Mouse (Mus musculus) neural tube, embryonic 11.5 days (tissue): ENCODE data around the gene Acmsd. TPM values are rescaled to one million over a fixed set of nuclear protein-coding genes. Genes with fewer than 3 reads are reported as not detected.

Experiments
- ATAC-seq: fragments of 200-750 bp; cut with Nextera tagmentation; 2 replicates; pipeline ENCODE4 v1.8.0; 2017; ENCODE audit warnings: moderate number of reproducible peaks, mild to moderate bottlenecking, moderate TSS enrichment, moderate library complexity; ENCODE audit not compliant: insufficient read depth, low FRiP score, low TSS enrichment
- DNase-seq: peaks from one replicate; pipeline ENCODE4 v3.0.0-alpha.2; 2015; ENCODE audit warnings: low spot score
- H3K27ac ChIP-seq: fragments of 300-500 bp; sonication (generic); 2 replicates; pipeline ENCODE4 v1.5.1; 2014; ENCODE audit warnings: low read depth, mild to moderate bottlenecking, low read length
- H3K27me3 ChIP-seq: fragments of 300-500 bp; sonication (generic); 2 replicates; pipeline ENCODE4 v1.6.1; 2014; ENCODE audit warnings: mild to moderate bottlenecking, low read length, mixed read lengths; ENCODE audit not compliant: control insufficient read depth, insufficient read depth
- H3K36me3 ChIP-seq: fragments of 300-500 bp; sonication (generic); 2 replicates; pipeline ENCODE4 v1.6.1; 2014; ENCODE audit warnings: mild to moderate bottlenecking, low read length, moderate library complexity, mixed read lengths; ENCODE audit not compliant: control insufficient read depth, insufficient read depth
- H3K4me1 ChIP-seq: fragments of 300-500 bp; sonication (generic); 2 replicates; pipeline ENCODE4 v1.6.1; 2014; ENCODE audit warnings: low read length, mixed read lengths; ENCODE audit not compliant: control insufficient read depth, insufficient read depth
- H3K4me2 ChIP-seq: fragments of 300-500 bp; sonication (generic); 2 replicates; pipeline ENCODE4 v1.6.1; 2014; ENCODE audit warnings: low read depth, mild to moderate bottlenecking, moderate library complexity
- H3K4me3 ChIP-seq: fragments of 300-500 bp; sonication (generic); 2 replicates; pipeline ENCODE4 v1.5.1; 2014; ENCODE audit warnings: low read depth, low read length
- H3K9ac ChIP-seq: fragments of 300-500 bp; sonication (generic); 2 replicates; pipeline ENCODE4 v1.6.1; 2014; ENCODE audit warnings: mild to moderate bottlenecking, low read length
- H3K9me3 ChIP-seq: fragments of 300-500 bp; sonication (generic); 2 replicates; pipeline ENCODE4 v1.6.1; 2016; ENCODE audit warnings: low read length; ENCODE audit not compliant: control insufficient read depth
- WGBS: fragments of 180-500 bp; shearing (Covaris S2); extraction: QIAGEN DNeasy Blood & Tissue Kit; methylation state at CpG from one replicate; pipeline ENCODE4 v1.1.7; 2014; 5-methylcytosine and 5-hydroxymethylcytosine counted together
- polyA plus RNA-seq: library from polyadenylated mRNA; unstranded; fragments of >200 nt; fragmentation: Nextera tagmentation; extraction: Ambion mirVana; gene quantifications from 2 replicates; pipeline ENCODE4 v1.2.1, GENCODE M21; 2014

The Acmsd gene
- polyA plus RNA-seq = 0.15 and 0.26 TPM in 2 replicates

DNA sequence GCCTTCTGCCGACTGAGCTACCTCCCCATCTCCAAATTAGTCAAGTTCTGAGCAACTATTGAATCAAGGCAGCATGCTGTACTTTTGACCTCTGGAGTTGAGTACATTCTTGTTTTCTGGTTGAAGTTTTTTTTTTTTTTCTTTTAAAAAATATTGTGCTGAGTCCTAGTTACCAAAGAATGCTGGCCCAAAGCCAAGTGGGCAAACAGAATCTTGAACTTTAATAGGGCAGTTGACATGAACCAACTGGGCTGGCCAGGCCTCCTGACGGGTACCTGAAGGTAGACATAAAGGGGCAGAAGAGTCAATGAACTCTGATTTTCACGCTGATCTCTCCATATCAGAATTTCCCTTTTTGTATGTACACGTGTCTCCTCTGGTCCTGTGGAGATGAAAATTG lies at the start of gene Acmsd:
Gene Acmsd, plus strand, starts transcription at position 318 of the 400 bp plus-strand sequence.
- WGBS = 94% methylated on average over 4 of the region's 4 CpGs
- Histone ChIP-seq H3K36me3 (no peaks in the 10 kb centered on the region), H3K27me3 (no peaks in the 10 kb centered on the region), H3K4me1 (no peaks in the 10 kb centered on the region), H3K9me3 (no peaks in the 10 kb centered on the region), H3K9ac (no peak within 1 kb of the TSS), H3K4me2 (no peak within 1 kb of the TSS), H3K4me3 (no peak within 1 kb of the TSS), H3K27ac (no peak within 1 kb of the TSS)
- DNase-seq (no peak), ATAC-seq (no peak)

DNA sequence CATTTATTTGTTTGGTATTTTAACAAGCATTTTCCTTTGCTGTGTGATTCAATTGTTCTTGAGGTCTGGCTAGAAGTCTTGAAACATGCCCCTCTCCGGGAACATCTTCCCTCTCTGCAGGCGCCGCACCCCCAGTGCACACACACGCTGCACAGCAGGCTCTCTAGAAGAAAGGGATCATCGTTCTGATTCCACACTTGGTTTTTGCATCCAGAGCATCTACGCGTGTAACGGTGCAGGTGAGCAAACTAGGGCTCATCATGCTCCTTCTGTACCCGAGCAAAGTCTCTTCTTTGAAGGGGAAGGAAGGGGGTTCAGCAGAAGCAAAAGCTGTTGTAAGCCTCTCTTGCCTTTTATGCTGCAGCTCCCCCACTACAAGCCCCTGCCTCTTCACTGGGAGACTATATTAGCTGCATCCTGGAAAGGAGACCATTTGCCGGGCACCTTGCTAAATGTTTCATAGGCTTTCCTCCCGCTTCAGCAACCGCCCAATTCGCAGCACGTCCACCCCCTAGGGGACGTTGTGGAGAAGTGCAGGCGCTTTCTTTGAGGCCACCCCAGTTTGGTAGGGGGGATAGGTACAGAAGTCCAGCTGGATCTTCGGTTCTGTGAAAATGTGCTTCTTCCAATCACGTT lies 49.6 kb upstream of the Acmsd start, which contains the start of gene Tmem163:
Gene Tmem163, minus strand, starts transcription at position 51 of the 636 bp plus-strand sequence.
- 17% methylated on average over 18 of the region's 18 CpGs for WGBS
- ATAC-seq (peak; percentile 37; the same call in 1 of the 2 replicates), DNase-seq (peak; percentile 79)
- Histone ChIP-seq H3K9me3 (no peaks in the 10 kb centered on the region), H3K9ac (no peak within 1 kb of the TSS), H3K4me2 (peak within 1 kb of the TSS; percentile 80), H3K27me3 (peaks cover 50% of the 10 kb centered on the region), H3K36me3 (no peaks in the 10 kb centered on the region), H3K27ac (peak within 1 kb of the TSS; percentile 29; the same call in 1 of the 2 replicates), H3K4me3 (peak within 1 kb of the TSS; percentile 49; the same call in 1 of the 2 replicates), H3K4me1 (peaks cover 13% of the 10 kb centered on the region)

GRCm38 (mm10) chr1:127696533-127696932 lies 32.7 kb upstream of the Acmsd start:
- H3K9me3 ChIP-seq = no peaks in the 10 kb centered on the region
- WGBS = 24% methylated on average over 2 of the region's 2 CpGs
- H3K36me3 ChIP-seq = no peaks in the 10 kb centered on the region
- DNase-seq (no peak), ATAC-seq (no peak)
- H3K27ac ChIP-seq = no peak overlapping the region
- no peaks in the 10 kb centered on the region for H3K27me3 ChIP-seq
- H3K4me1 ChIP-seq = no peaks in the 10 kb centered on the region
- H3K9ac ChIP-seq = no peak overlapping the region
- no peak overlapping the region for H3K4me2 ChIP-seq
- no peak overlapping the region for H3K4me3 ChIP-seq

- DNase-seq (no peak), ATAC-seq (no peak)
- 84% methylated on average over 1 of the region's 1 CpGs for WGBS
- Histone ChIP-seq H3K9ac (no peak overlapping the region), H3K4me2 (no peak overlapping the region), H3K27me3 (no peaks in the 10 kb centered on the region), H3K27ac (no peak overlapping the region), H3K9me3 (no peaks in the 10 kb centered on the region), H3K4me3 (no peak overlapping the region), H3K4me1 (no peaks in the 10 kb centered on the region), H3K36me3 (no peaks in the 10 kb centered on the region)
These were observed 27.0 kb upstream of the Acmsd start for GRCm38 (mm10) chr1:127702187-127702586.

DNA sequence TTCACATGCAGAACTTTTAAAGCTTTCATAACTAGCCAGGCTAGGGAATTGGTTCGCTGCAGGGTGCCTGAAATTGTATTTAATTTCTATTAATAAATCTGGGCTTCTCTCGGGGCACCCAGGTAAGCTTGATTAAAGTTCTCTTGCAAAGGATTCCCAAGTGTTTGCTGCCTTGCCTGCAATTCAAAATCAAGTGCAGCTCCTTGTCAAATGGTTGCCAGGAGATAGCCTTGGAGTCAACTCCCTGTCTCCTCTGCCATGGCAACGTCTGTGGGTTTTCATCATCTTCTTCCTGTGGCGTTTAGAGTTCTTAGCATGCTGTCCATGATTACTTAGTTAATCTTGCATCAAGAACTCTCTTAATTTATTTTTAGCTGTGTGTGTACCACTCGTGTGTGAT lies 22.9 kb upstream of the Acmsd start:
- ATAC-seq (no peak), DNase-seq (no peak)
- no peaks in the 10 kb centered on the region for H3K27me3 ChIP-seq
- H3K4me2 ChIP-seq = no peak overlapping the region
- WGBS = 76% methylated on average over 5 of the region's 5 CpGs
- no peak overlapping the region for H3K27ac ChIP-seq
- H3K4me3 ChIP-seq = no peak overlapping the region
- no peaks in the 10 kb centered on the region for H3K36me3 ChIP-seq
- no peaks in the 10 kb centered on the region for H3K4me1 ChIP-seq
- no peak overlapping the region for H3K9ac ChIP-seq
- H3K9me3 ChIP-seq = no peaks in the 10 kb centered on the region

GRCm38 (mm10) chr1:127716441-127716840 lies 12.8 kb upstream of the Acmsd start:
- Histone ChIP-seq H3K4me1 (no peaks in the 10 kb centered on the region), H3K27ac (no peak overlapping the region), H3K9ac (no peak overlapping the region), H3K4me3 (no peak overlapping the region), H3K36me3 (no peaks in the 10 kb centered on the region), H3K4me2 (no peak overlapping the region), H3K27me3 (no peaks in the 10 kb centered on the region), H3K9me3 (no peaks in the 10 kb centered on the region)
- WGBS = 91% methylated on average over 8 of the region's 8 CpGs
- ATAC-seq = no peak
- no peak for DNase-seq

DNA sequence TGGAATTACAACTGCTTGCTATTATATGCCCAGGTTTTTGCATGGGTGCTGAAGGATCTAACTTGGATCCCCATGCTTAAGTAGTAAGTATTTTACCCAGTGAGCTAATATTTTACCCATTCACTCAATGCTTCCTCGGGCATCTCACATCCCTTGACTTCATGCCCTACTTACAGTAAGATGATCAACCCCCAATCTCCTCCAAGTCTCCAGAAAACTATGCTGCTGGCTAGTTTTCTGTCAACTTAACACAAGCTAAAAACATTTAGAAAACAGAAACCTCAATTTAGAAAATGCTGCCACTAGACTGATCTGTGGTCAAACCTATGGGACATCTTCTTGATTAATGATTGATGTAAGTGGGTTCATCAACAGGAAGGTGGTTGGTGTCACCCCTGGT lies 10.9 kb upstream of the Acmsd start:
- Histone ChIP-seq H3K27me3 (no peaks in the 10 kb centered on the region), H3K9me3 (no peaks in the 10 kb centered on the region), H3K4me2 (no peak overlapping the region), H3K9ac (no peak overlapping the region), H3K36me3 (no peaks in the 10 kb centered on the region), H3K4me1 (no peaks in the 10 kb centered on the region), H3K27ac (no peak overlapping the region), H3K4me3 (no peak overlapping the region)
- ATAC-seq (no peak), DNase-seq (no peak)
- 97% methylated on average over 1 of the region's 1 CpGs for WGBS

- H3K4me2 ChIP-seq = no peak overlapping the region
- no peaks in the 10 kb centered on the region for H3K36me3 ChIP-seq
- no peak overlapping the region for H3K9ac ChIP-seq
- H3K9me3 ChIP-seq = no peaks in the 10 kb centered on the region
- DNase-seq (no peak), ATAC-seq (no peak)
- H3K4me3 ChIP-seq = no peak overlapping the region
- 56% methylated on average over 2 of the region's 2 CpGs for WGBS
- H3K27me3 ChIP-seq = no peaks in the 10 kb centered on the region
- H3K27ac ChIP-seq = no peak overlapping the region
- H3K4me1 ChIP-seq = no peaks in the 10 kb centered on the region
These were observed 5.6 kb upstream of the Acmsd start for GRCm38 (mm10) chr1:127723596-127723995.

- WGBS = 55% methylated on average over 3 of the region's 3 CpGs
- no peak for DNase-seq
These were observed 1.9 kb downstream of the Acmsd start for GRCm38 (mm10) chr1:127731086-127731485.

More at GRCm38 (mm10) chr1:127731086-127731485, 1.9 kb downstream of the Acmsd start:
- H3K27ac ChIP-seq = no peak overlapping the region
- no peak overlapping the region for H3K9ac ChIP-seq
- H3K4me3 ChIP-seq = no peak overlapping the region
- H3K27me3 ChIP-seq = no peaks in the 10 kb centered on the region
- H3K4me1 ChIP-seq = no peaks in the 10 kb centered on the region
- H3K4me2 ChIP-seq = no peak overlapping the region
- H3K9me3 ChIP-seq = no peaks in the 10 kb centered on the region
- H3K36me3 ChIP-seq = no peaks in the 10 kb centered on the region
- ATAC-seq = no peak
